Mouse (Mus musculus) retina, adult 2 months (tissue): ENCODE measurements around the gene Ltb4r1.

Experiments used
- DNase-seq: peaks from one replicate; pipeline ENCODE4 v3.0.0-alpha.2; 2012; ENCODE audit warnings: low read depth, low spot score

Gene Ltb4r1

DNA sequence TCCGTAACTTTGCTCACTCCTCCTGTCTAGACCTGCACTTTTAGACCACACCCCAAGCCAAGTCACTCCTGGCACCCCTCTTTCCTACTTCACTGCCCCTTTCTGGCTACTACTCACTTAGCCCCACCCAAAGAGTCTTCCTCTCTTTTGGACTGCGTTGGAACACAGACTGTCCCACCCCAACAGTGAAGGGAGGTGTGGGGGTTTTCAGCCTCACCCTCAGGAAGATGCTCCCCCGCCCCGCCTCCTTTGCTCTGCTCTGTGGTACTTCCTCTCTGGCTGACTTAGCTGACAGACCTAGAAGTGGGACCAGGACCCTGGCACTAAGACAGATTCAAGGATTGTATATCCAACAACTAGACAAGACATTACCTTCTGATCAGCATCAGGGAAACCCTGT is at the start of gene Ltb4r1:
Gene Ltb4r1 (plus strand): TSS at position 267 of the 400 bp plus-strand sequence.
- DNase-seq: no peak

DNA sequence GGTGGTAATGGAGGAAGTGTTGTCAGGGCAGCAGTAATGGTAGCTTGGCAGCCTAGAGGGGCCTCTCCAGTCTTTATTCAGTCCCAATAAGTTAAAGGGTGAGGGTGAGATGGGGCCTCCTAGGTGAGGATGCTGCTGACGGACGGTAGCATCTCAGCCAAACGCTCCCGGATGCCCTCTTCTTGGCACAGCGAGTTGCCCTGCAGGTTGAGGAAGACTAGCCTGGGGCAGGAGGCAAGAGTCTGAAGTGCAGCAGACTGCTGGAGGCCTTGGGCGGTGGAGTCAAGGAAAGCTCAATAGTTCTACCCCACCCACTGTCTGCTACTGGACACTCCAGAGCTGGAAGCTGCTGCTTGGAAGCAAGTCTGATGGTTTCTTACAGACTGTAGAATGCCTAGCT is 49.5 kb upstream of the Ltb4r1 start:
- no peak for DNase-seq

DNA sequence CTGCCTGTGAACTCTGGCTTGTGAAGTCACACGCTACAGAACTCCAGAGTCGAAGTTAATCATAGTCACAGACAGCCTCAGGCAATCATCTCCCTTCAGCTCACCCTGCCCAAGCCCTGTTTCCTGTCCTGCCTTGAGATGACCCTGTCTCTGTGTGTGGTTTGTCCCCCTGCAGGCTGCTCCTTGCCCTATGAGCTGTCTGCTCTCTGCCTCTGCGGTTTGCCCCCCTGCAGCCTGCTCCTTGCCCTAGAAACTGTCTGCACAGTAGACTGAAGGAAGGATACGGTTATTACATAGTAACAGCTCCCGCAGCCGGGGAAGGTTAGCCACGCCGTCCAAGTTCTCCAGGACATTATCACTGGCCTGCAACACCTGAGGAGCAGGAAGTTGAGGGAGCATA is 48.9 kb upstream of the Ltb4r1 start:
- DNase-seq: no peak

DNA sequence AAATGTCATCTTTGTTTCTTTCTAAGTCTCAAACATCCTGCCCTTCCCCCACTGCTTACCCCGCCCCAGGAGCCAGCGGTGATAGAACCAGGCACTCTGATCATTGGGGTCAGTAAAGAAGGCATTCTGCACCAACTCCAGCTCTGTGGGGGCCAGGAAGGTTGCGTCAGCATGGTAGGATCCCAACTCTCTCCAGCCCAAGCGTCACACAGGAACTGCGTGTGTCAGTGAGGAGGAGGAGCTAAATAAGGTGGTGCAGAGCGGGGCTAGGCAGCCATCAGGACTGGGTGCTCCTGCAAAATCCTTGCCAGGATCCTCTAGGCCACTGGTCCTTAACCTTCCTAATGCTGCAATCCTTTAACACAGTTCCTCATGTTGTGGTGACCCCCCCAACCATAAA is 46.0 kb upstream of the Ltb4r1 start:
- no peak for DNase-seq

DNA sequence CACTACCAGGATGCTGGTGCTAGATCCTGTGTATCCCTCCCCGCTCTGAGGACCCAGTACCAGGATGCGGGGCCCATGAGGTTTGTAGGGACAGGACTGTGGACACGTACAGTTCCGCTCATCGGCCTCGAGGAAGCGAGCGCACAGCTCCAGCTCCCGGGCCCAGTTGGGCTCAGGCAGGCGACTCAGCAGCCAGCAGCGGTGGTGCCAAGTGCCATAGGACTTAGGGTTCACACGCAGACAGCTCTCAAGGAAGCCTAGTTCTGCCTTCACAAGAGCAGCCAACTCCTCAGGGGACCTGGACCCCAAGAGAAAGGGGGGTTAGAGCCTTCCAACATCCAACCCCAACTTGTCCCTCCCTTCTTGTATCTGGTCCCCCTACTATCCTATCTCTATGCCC is 45.1 kb upstream of the Ltb4r1 start:
- no peak for DNase-seq

DNA sequence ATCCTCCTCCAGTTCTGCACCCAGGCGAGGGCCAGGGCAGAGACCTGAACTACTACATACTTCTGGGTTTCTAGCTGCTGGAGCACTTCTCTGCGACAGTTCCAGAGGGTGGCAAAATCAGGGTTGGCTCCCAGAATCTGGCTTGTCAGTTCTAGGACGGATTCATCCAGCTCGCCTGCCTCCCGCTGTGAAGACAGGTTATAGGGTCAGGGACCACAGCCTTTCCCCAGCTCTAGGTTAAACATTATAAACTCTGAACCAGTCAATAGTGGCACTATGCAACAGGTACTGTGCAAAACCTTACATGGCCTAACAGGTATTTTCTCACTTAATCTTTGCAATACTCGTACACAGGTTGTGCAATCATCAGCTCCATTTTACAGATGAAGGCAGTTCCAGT is 44.7 kb upstream of the Ltb4r1 start:
- no peak for DNase-seq

DNA sequence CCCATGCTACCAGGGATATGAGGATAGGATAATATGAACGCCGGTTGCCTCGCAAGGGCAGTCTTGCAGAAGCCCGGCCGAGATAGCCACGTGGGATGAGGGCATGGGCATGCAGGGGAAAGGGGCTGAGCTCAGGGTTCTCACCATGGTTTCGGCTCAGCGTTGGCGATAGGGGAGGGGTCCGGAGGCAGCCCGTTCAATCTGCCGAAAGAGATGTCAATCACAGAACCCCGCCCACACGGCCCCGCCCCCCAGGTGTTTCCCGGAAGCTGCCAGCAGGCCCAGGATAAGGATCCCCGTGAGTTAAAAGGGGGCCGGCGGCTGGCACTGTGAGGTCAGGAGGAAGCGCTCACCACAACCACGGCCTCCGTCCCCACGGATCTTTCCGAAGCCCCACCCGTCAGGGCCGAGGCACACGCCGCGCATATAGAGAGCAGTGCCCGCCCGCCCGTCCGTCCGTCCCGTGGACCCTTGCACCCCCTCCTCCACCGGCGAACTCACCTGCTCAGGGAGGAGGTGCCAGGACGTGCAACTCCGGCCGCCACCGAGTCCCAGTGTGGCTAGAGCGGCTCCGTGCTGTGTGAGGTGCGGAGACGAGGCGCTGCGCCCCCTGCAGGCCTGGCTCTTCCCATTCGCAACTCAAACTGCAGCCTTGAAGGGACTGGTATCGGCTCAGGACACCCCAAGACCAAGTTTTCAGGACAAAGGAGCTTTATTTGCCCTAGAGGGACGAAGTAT is 43.9 kb upstream of the Ltb4r1 start, which contains the start of gene Rabggta:
Gene Rabggta (minus strand): TSS at position 564 of the 738 bp plus-strand sequence.
- peak; percentile 89 for DNase-seq

DNA sequence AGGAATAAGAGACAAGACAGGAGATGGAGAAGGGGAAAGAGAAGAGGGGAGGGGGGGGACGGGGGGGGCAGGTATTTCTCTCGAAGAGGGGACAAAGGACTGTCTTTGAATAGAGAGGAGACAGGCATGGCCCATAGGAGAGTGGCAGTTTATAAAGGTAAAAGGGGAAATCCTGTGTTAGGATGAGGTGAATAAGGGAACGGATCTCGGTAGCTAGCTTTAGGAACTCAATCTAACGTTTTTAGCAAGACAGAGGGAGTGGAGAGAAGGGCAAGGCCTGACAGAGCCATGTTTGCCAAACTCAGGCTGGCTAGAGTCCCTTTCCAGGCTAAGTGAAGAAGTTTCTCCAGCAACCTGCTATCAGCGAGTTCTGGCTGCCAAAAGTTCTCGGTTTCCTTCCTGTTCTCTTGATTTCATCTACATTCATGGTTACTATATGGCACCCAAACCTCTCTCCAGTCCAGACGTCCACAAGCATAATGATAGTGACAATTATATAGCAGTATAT is 43.3 kb upstream of the Ltb4r1 start:
- no peak for DNase-seq

DNA sequence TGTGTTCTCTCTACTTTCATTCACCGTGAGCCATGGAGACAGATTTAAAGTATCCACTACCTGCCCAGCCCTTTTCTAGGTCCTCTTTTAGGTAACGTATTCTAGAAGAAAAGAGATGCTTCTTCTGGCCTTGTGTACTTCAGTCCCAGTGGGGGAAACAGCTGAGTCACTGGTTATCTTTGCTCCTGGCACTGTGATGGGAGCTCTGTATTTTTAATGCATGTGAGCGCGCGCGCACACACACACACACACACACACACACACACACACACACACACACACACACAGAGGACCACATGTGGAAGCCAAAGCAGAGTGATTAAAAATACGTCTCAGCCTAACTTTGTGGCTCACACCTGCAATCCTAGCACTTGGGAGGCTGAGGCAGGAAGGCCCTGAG is 42.3 kb upstream of the Ltb4r1 start:
- DNase-seq: no peak

DNA sequence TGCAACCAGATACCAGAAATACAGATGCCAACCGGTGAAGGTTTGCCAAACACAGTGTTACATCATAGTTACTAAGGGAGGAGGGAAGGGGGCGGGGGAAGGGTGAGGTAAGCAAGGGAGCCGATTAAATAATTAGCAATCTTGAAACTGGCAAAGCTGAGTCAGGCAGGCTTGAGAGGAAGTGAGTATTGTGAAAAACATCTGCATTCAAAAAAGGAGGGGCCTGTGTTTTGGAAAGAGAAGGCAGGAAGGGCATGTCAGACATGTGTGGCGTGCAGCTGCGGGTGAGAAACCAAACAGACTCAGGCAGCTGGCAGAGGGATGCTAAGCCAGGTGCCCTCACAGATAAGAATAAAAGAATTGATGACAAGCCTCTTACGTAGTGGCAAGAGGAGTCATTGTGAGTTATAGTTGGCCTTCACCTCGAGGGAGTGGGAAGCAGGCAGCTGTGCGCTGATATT is 41.3 kb upstream of the Ltb4r1 start:
- no peak for DNase-seq

DNA sequence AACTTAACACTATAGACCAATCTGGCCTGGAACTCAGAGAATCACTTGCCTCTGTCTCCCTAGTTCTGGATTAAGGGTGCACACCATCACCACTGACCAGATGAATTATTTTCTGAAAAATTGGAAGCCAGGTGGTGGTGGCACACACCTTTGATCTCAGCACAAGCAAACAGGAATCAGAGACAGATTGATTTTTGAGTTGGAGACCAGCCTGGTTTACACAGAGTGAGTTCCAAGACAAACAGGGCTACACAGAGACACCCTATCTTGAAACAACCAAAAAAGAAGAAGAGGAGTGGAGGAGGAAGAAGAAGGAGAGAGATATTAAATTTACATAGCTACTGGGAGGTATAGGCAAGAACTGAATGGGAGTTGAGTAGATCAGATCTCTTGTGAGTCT is 39.5 kb upstream of the Ltb4r1 start:
- no peak for DNase-seq

DNA sequence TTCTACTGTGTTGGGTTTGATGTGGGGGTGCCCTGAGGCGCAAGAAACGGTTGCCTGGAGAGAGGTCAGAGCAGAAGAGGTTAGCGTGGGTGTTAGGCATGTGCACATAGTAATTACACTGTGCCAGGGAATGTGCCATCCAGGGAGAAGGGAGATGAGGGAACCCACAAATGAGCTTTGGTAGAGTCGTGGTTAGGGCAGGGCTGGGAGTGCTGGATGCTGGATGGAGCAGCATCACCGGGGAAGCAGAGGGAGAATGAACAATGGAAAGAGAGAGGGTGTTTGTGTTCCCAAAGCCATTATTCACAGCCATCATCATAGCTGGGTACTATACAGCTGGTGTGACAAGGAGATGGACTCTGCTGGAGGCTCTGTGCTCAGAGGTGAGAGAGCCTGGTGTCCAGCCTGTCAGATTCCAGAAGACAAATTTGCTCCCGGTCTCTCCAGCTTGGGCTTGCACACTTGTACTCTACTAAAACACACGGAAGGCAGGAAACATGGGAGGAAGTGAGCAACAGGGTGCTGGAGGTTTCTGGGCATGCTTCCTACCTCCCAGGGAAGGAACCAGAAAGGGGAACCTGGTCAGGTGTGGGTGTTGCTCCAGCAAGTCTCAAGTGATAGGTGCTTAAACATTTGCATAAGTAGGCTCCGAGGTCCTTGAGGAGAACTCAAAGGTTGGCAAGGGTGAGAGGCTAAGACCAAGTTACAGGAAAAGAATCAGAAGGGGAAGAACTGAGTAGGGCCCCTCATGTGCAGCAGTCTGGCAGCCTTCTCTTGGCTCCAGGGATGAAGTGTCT is 37.7 kb upstream of the Ltb4r1 start:
- DNase-seq: no peak

DNA sequence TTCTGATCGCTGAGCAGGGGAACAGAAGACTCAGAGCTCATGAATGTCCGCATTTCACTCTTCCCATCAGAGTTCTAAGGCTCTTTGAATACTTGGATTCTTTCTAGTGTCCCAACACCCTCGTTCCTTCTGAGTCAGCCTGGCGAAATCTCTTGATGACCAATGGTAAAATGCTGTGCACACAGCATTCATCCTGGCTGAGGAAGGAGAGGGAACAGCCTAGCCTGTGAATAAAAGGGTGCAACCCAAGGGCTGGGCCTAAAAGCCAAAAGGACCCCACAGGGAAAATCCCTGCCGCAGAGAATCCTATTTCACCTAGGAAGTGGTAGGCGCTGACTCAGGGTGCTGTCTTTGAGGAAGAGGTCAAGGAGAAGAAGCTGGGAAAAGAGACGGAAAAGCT is 35.6 kb upstream of the Ltb4r1 start:
- DNase-seq: no peak

DNA sequence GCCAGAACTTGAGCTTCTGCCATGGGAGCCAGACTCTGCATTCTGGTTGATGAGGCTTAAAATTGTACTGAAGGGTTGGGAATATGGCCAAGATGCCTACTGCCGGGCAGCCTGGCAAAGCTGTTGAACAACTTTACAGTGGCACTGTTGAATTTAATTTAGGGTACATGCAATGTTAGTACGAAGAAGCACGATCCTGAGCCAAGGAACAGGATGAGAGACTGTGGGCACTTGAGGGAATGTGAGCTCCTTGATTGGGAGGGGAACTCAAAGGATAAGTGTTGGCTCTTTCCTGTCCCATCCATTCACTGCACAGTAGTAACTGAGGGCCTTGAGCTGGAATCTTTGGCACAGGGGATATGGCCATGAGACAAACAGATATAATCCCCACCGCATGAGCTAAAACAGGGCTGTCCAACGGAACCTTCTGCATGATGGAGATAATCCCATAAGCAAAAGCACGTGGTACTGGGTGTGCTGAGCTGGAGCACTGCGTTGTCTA is 35.2 kb upstream of the Ltb4r1 start:
- no peak for DNase-seq

DNA sequence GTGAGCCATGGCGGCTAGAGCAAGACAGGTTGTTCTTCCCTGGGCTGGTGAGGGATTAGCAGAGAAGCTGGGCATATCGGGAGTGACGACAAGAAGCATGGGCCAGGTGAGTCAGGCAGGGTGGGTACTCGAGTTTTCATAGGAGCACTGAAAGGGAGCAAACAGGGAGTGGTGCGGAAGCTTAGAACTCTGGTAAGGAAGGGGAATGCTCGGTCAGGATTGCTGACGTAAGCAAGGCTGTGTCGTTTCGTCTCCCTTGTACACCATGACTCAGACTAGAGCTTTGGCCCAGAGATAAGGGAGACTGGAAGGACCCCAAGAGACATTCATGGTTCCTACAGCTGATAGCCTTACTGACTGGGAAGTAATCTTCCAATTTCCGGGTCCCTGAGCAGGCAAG is 31.9 kb upstream of the Ltb4r1 start:
- no peak for DNase-seq

DNA sequence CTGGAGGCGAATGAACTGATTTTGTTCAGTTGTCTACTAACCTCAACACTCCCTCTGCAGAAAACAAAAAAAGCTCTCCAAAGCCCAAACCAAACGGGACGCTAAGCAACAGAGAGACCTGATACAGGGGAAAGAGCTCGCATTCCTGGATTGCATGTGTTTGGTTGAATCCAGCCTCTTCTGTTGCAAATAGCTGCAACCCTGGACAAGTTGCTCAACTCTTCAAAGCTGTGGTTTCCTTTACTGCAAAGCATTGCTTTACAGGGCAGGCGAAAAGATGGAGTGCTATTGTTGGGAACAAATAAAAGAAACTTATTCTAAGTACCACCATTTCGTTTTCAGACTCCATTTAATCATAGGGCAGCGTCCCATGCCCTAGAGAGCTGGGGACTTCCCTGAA is 30.9 kb upstream of the Ltb4r1 start:
- no peak for DNase-seq

DNA sequence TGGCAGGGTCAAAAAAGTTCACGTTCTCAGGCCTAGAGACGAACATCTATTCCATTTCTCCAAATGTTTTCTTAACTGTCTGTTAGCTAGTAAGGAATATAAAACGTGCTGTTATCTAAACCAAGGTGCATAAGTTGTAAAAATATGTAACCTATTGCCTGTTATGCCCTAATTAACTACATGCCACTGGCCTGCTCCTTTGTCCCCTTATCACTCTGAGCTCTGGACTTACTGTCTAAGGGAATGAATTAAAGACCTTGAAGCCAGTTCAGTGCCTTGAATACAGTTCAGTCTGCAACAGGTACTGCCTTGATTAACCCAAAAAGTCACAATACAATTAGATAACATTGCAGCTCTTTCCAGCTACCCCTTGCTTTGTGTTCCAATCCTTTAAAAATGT is 30.4 kb upstream of the Ltb4r1 start:
- DNase-seq: no peak

DNA sequence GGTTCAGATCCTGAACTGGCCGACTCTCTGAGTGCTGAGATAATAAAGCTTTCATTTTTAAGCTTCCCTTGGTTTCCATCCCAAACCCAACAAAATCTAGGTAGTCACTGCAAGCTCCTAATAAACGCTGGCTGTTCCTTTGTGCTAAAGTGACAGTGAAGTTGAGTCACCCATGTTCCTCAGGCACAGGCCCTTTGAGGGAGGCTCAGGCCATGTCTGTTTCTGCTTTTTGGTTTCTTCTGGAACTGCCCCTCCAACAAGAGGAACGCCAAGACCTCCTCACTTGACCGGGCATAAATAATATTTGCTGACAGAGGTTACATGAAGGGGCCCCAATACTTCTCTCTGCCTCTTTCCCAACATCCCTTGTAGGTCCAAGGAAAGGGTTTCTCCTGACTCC is 30.0 kb upstream of the Ltb4r1 start:
- no peak for DNase-seq

DNA sequence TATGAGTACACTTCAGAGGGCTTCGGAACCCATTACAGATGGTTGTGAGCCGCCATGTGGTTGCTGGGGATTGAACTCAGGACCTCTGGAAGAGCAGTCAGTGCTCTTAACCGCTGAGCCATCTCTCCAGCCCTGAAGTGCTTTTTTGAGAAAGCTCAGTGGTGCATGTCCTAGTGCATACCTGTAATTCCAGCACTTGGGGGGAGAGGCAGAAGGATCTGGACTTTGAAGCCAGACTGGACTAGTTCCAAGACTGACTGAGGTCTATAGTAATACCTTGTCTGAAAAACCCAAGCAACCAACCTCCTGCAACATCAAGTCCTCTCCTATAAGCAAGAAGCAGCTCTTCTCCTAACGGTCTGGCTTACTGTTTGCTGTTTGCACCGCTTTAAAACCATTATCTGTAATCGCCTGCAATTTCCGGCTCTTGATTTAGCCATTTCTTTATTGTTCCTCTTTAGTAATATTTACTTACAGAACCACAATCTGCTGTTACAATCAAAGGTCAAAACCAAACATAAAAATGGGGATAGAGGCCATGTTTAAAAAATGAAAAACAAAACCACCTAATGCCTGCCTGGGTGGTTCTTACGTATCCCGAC is 28.6 kb upstream of the Ltb4r1 start:
- DNase-seq: no peak

DNA sequence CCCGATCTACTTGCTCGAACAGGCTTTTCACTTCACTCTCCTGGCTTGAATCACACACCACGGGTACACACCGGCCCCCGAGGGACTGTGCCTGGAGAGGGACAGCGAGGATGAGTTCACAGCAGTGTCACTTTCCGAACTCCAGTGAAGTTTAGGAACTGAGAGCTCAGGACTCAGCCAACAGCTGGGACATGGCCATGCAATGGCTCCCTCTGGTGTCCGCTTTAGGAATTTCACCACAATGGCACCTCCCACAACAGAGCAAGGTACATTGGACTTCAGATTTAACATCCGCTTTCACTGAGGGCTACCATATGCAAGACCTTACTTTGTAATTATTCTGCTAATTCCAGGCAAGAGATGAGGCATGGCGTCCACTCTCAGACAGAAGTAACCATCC is 22.1 kb upstream of the Ltb4r1 start:
- DNase-seq: peak; percentile 55

DNA sequence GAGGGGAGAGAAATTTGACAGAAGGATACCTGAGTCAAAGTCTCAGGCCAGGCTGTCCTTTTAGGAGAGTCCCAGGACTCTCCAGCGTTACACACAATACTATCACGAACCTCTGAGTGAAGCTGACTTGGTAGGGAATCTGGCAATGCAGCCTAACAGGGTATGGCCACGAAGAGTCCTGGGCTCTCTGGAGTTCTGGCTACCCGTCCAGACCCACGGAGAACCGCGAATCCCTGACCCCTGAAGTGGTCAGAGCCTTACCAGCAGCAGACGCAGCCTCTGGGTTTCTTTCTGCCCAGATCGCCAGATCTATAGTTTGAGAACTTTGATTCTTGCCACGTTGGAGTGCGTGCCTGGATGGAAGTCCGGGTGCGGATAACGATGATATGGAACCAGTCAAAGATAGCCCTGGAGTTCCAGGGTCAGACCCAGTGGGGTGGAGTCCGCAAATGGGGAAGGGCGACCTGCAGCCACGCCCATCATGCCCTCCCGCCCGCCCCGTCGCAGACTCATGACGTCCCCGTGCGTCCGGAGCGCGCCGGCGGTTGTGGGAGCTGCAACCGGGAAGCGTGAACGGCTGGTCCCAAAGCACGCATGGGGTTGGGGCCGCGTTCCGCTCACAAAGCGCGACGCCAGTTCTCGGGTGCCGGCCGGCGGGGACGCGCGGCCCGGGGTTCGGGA is 20.4 kb upstream of the Ltb4r1 start, which contains the start of the genes Dhrs1 and Nop9:
Gene Dhrs1 (minus strand): TSS at position 511 of the 681 bp plus-strand sequence.
Gene Nop9 (plus strand): TSS at position 514 of the 681 bp plus-strand sequence.
- DNase-seq: peak; percentile 71
